Mouse (Mus musculus): Measurements from ENCODE around the gene Cd247. TPM values are rescaled to one million over a fixed set of nuclear protein-coding genes. Genes with fewer than 3 reads are reported as not detected.

Gene Cd247
- polyA plus RNA-seq, 1 experiment from 2014 or later = 0.61 TPM

DNA sequence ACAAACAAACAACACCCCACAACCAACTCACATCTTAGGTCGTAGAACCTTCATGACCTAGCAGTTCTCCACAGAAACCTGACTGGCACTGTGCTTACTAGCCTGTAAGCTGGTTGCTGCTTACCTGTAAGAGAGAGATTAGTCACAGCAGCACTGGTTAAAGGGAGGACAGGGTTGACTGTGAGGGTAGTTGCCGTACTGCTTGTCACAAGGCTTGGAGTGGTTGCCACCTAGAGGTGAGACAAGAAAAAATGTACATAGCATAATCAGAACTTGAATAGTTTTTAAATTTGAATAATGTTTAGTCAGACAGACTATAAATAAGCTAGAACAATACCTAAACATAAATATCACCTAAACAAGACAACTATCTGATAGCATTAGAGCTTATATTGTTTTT, 103.2 kb downstream of the Cd247 start:
- 80% methylated on average over 2 of the region's 2 CpGs for WGBS
- no peak overlapping the region for H3K27ac ChIP-seq
- H3K36me3 ChIP-seq = peaks cover 35% of the 10 kb centered on the region

GRCm38 (mm10) chr1:165903596-165903995, 115.1 kb downstream of the Cd247 start:
- Histone ChIP-seq H3K36me3 (peaks cover 25% of the 10 kb centered on the region; the same call in 1 of the 2 replicates), H3K27ac (no peak overlapping the region)
- 78% methylated on average over 1 of the region's 1 CpGs for WGBS

More for the DNA sequence above, 103.2 kb downstream of the Cd247 start:
- H3K9ac ChIP-seq = no peak overlapping the region
- no peaks in the 10 kb centered on the region for H3K27me3 ChIP-seq
- no peaks in the 10 kb centered on the region for H3K9me3 ChIP-seq
- no peak for ATAC-seq (ENCODE audit: insufficient number of reproducible peaks, low FRiP score, low TSS enrichment, low read depth)
- H3K4me3 ChIP-seq = no peak overlapping the region
- no peaks in the 10 kb centered on the region for H3K4me1 ChIP-seq
- no peak overlapping the region for H3K4me2 ChIP-seq

GRCm38 (mm10) chr1:165908153-165908552, 119.7 kb downstream of the Cd247 start:
- Histone ChIP-seq H3K9ac (no peak overlapping the region), H3K9me3 (no peaks in the 10 kb centered on the region), H3K36me3 (peaks cover 17% of the 10 kb centered on the region; the same call in 1 of the 2 replicates), H3K4me1 (no peaks in the 10 kb centered on the region), H3K4me2 (no peak overlapping the region), H3K27ac (no peak overlapping the region), H3K4me3 (no peak overlapping the region), H3K27me3 (no peaks in the 10 kb centered on the region)
- WGBS = 89% methylated on average over 2 of the region's 2 CpGs
- ATAC-seq (ENCODE audit: insufficient number of reproducible peaks, low FRiP score, low TSS enrichment, low read depth) = no peak

More at GRCm38 (mm10) chr1:165903596-165903995, 115.1 kb downstream of the Cd247 start:
- H3K9ac ChIP-seq = no peak overlapping the region
- no peaks in the 10 kb centered on the region for H3K9me3 ChIP-seq
- ATAC-seq (ENCODE audit: insufficient number of reproducible peaks, low FRiP score, low TSS enrichment, low read depth) = no peak
- no peak overlapping the region for H3K4me2 ChIP-seq
- H3K4me1 ChIP-seq = no peaks in the 10 kb centered on the region
- H3K27me3 ChIP-seq = no peaks in the 10 kb centered on the region
- H3K4me3 ChIP-seq = no peak overlapping the region

DNA sequence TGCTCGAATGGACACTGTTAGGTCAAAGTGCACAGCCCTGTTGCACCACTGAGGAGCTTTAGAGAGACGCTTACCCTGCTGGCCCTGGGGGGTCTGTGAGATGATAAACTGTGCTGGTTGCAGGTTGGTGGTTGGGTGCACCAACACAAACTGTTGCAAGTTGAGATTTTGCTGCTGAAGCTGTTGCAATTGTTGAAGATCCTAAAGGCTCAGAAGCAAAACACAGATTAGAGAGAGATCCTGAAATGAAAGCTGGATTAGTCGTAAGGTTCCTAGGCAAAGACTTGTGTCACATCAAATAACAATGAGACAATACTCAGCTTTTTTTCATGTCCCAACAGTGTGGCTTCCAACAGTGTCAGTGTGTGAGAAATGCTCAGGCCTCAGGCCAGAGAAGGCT, 120.3 kb downstream of the Cd247 start:
- no peak for ATAC-seq (ENCODE audit: insufficient number of reproducible peaks, low FRiP score, low TSS enrichment, low read depth)
- WGBS = 85% methylated on average over 3 of the region's 3 CpGs
- no peak overlapping the region for H3K27ac ChIP-seq
- no peaks in the 10 kb centered on the region for H3K27me3 ChIP-seq
- H3K4me2 ChIP-seq = no peak overlapping the region
- H3K4me1 ChIP-seq = no peaks in the 10 kb centered on the region
- no peak overlapping the region for H3K9ac ChIP-seq
- peaks cover 17% of the 10 kb centered on the region; the same call in 1 of the 2 replicates for H3K36me3 ChIP-seq
- no peaks in the 10 kb centered on the region for H3K9me3 ChIP-seq
- H3K4me3 ChIP-seq = no peak overlapping the region

GRCm38 (mm10) chr1:165909471-165909870, 121.0 kb downstream of the Cd247 start:
- 90% methylated on average over 3 of the region's 3 CpGs for WGBS
- H3K27me3 ChIP-seq = no peaks in the 10 kb centered on the region
- no peak overlapping the region for H3K4me3 ChIP-seq
- H3K9me3 ChIP-seq = no peaks in the 10 kb centered on the region
- ATAC-seq (ENCODE audit: insufficient number of reproducible peaks, low FRiP score, low TSS enrichment, low read depth) = no peak
- H3K36me3 ChIP-seq = peaks cover 17% of the 10 kb centered on the region; the same call in 1 of the 2 replicates
- no peak overlapping the region for H3K4me2 ChIP-seq
- H3K27ac ChIP-seq = no peak overlapping the region
- no peak overlapping the region for H3K9ac ChIP-seq
- H3K4me1 ChIP-seq = no peaks in the 10 kb centered on the region

DNA sequence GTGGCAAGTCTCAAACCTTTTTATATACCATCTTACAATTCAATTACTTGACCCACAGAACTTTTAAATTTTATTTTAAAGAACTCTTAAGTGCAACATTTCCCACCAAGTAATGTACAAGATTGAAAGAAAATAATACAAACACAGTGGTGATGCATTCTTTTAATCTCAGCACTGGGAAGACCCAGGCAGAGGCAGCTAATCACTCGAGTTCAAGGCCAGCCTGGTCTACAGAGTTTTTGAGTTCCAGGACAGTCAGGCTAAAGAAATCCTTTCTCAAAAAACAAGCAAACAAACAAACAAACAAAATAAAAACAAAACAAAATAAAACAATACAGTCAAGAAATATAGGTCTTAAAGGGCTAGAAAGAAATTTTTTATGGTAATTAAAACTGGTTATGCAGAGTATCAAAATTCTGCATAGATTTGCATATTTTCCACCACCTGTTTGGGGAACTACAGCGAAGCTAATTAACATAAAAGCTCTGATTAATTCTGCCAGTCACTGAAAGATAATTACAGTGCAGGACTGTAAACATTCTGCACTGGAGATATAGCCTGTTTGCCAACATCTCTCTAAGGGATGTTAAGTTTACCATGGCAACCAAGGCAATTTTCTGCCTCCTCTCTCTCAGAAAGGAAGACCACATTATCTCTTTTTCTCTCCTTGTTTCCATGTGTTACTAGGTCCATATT, 125.4 kb downstream of the Cd247 start:
- no peak overlapping the region for H3K4me2 ChIP-seq
- ATAC-seq (ENCODE audit: insufficient number of reproducible peaks, low FRiP score, low TSS enrichment, low read depth) = no peak
- no peaks in the 10 kb centered on the region for H3K27me3 ChIP-seq
- no peaks in the 10 kb centered on the region for H3K9me3 ChIP-seq
- WGBS = 88% methylated on average over 2 of the region's 2 CpGs
- peaks cover 8% of the 10 kb centered on the region for H3K36me3 ChIP-seq
- H3K4me3 ChIP-seq = no peak overlapping the region
- no peaks in the 10 kb centered on the region for H3K4me1 ChIP-seq
- no peak overlapping the region for H3K27ac ChIP-seq
- no peak overlapping the region for H3K9ac ChIP-seq

- Histone ChIP-seq H3K4me1 (no peaks in the 10 kb centered on the region), H3K9ac (no peak overlapping the region), H3K27ac (no peak overlapping the region), H3K9me3 (no peaks in the 10 kb centered on the region), H3K27me3 (no peaks in the 10 kb centered on the region), H3K4me2 (no peak overlapping the region), H3K4me3 (no peak overlapping the region), H3K36me3 (peaks cover 6% of the 10 kb centered on the region)
- no peak for ATAC-seq (ENCODE audit: insufficient number of reproducible peaks, low FRiP score, low TSS enrichment, low read depth)
- WGBS = 81% methylated on average over 2 of the region's 2 CpGs
Measured at GRCm38 (mm10) chr1:165914416-165914801, 125.9 kb downstream of the Cd247 start.

DNA sequence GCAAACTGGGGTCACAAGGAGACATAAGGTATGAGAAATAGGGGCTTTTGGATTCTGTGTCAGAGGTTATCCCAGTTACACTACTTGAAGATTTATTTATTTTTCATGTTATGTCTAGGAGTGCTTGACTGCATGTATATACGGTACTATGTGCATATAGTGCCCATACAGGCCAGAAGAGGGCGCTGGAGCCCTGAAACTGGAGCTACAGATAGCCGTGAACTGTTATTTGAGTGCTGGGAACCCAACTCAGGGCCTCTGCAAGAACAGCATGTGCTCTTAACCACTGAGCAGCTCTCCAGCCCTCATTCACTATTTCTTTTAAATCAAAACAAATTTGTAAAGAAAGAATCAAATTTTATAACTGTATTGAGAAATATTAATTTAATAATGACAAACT, 132.5 kb downstream of the Cd247 start:
- WGBS = 77% methylated on average over 3 of the region's 3 CpGs

GRCm38 (mm10) chr1:165922488-165922887, 134.0 kb downstream of the Cd247 start:
- Histone ChIP-seq H3K27ac (no peak overlapping the region), H3K36me3 (no peaks in the 10 kb centered on the region), H3K4me2 (no peak overlapping the region), H3K27me3 (no peaks in the 10 kb centered on the region), H3K4me1 (no peaks in the 10 kb centered on the region), H3K4me3 (no peak overlapping the region), H3K9me3 (no peaks in the 10 kb centered on the region), H3K9ac (no peak overlapping the region)
- 71% methylated on average over 1 of the region's 1 CpGs for WGBS
- ATAC-seq (ENCODE audit: insufficient number of reproducible peaks, low FRiP score, low TSS enrichment, low read depth) = no peak

More for the DNA sequence above, 132.5 kb downstream of the Cd247 start:
- H3K36me3 ChIP-seq = peaks cover 6% of the 10 kb centered on the region
- H3K4me1 ChIP-seq = no peaks in the 10 kb centered on the region
- H3K4me3 ChIP-seq = no peak overlapping the region
- H3K4me2 ChIP-seq = no peak overlapping the region
- H3K27me3 ChIP-seq = no peaks in the 10 kb centered on the region
- no peaks in the 10 kb centered on the region for H3K9me3 ChIP-seq
- H3K9ac ChIP-seq = no peak overlapping the region
- H3K27ac ChIP-seq = no peak overlapping the region
- ATAC-seq (ENCODE audit: insufficient number of reproducible peaks, low FRiP score, low TSS enrichment, low read depth) = no peak

- no peaks in the 10 kb centered on the region for H3K4me1 ChIP-seq
- no peak overlapping the region for H3K4me3 ChIP-seq
- H3K9ac ChIP-seq = no peak overlapping the region
- no peaks in the 10 kb centered on the region for H3K27me3 ChIP-seq
- no peak for ATAC-seq (ENCODE audit: insufficient number of reproducible peaks, low FRiP score, low TSS enrichment, low read depth)
- no peaks in the 10 kb centered on the region for H3K36me3 ChIP-seq
- 84% methylated on average over 2 of the region's 2 CpGs for WGBS
- H3K27ac ChIP-seq = no peak overlapping the region
- no peaks in the 10 kb centered on the region for H3K9me3 ChIP-seq
- H3K4me2 ChIP-seq = no peak overlapping the region
Measured at GRCm38 (mm10) chr1:165925207-165925606, 136.7 kb downstream of the Cd247 start.

Data from limb, embryonic 15.5 days (tissue).